Mouse (Mus musculus) ES-CJ7 (cell line): ENCODE measurements around the gene Tph2.

Experiments
- DNase-seq: peaks from one replicate; pipeline ENCODE4 v3.0.0; 2011; ENCODE audit warnings: low read depth, low spot score

Gene Tph2

DNA sequence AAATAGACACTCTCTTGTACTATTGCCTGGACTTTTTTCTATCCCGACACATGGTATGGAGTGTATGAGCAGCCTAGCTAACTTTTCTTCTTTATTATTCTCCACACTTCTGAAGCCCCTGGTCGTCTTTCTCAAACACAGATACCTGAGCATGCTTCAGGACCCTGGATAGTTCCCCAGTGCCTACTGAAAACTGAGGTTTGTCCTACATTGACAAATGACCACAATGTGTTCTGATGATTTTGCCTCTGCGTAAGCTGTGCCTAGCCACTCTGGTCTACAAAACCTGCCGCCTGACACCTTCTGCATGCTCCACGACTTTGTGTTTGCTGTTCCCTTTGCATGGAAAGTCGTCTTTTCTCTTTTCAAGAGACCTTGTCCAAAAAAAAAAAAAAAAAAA is 41.2 kb downstream of the Tph2 start:
- peak; percentile 51 for DNase-seq

DNA sequence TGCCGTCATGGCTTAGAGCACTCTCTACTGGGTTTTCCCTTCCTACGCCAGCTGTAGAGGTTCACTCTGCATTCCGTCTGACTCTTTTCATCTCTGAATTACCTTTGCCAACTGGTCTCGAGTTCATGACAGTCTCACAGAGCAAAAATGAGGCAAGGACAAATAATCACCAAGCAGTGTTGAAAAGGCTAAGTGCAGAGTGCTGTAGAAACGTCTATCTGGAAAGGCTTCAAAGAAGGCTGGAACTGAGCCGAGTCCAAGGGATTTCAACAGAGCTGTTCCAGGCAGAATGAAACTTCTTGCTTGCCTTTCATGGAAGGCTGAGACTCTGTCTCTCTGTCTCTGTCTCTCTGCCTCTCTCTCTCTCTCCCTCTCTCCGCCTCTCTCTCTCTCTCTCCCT is 47.8 kb downstream of the Tph2 start:
- DNase-seq = no peak

DNA sequence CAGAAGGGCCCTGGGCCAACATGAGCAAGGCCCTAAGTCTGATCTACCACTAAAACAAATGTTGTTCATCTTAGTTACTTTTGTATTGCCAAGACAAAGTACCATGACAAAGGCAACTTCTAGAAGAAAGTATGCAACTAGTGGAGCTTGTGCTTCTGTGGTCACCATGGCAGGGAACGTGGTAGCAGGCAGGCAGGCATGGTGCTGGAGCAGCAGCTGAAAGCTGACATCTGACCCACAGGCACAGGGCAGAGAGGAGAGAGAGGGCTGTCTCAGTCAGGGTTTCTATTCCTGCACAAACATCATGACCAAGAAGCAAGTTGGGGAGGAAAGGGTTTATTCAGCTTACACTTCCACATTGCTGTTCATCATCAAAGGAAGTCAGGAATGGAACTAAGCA is 56.9 kb downstream of the Tph2 start:
- DNase-seq = no peak

DNA sequence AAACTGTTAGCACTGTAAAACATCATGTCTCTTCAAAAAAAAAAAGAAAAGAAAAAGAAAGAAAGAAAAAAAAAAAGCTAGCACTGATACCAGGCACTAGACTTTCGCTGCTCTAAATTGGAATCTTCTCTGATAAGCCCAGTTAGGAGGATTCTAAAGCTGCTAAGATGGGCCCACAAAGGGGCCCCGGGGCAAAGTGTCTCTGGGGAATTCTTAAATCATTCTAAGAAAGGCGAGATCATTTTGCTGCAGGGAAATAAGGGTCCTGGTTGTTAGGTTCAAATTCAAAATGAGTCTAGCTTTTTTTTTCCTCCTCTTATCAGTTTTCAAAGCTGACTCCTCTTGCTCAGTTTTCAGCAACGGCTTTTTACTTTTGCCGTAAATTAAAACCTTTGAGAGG is 59.3 kb downstream of the Tph2 start:
- no peak for DNase-seq

DNA sequence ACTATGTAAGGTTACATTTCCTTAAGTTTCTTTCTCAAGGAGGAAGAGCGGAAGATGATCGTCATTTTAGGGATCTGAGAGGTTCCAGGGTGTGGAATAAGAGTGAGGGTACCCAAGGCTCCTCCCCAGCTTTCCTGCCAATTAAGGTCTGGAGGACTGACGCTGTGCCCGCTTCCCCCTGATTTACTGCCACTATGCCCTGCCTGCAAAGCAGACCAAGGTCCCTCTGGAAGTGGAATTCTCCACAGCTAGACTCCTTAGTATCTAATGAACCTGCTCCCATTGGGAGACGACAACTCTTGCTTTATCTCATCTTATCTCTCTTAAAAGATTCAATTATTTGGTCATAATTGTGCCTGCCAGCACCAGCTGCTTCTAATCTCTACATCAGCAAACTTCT is 59.8 kb downstream of the Tph2 start:
- no peak for DNase-seq

DNA sequence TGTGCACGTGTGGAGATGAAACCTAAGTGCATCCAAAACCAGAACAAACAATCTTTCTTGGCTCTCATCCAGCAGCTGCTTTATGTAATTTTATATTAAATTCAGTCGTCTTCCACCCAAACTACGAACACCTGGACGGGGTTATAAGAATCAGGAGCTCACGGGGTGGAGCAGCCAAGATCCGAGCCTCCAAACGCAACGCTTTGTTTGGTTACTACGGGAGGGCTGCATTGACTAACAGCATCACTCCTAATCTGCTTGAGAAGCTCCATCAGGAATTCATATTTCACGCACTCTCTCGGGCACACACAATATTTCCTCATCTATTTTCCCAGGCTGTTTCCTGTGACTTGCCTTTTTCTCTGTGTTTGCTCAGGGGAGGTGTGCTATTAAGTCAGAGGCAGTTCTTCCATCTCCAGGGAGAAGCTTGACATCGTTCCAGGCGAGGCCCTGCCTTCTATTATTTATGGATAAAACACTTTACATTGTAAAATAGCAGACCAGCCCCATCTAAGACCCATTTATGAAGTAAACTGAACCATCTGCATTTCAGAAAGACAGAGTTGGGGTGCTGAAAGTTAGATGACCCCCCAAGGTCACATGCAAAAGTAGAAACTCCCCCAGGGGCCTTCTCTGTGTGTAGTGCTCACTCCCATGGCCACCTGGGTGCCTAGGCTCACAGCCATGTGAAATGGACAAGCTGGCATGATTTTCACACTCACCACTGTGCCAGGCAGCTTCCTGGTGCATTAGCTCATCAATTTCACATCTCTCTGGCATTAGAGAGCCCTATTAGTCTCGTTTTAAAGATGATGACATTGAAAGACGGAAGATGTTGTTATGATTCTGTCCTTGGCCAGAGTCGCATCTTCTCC is 76.9 kb downstream of the Tph2 start:
- DNase-seq = no peak

DNA sequence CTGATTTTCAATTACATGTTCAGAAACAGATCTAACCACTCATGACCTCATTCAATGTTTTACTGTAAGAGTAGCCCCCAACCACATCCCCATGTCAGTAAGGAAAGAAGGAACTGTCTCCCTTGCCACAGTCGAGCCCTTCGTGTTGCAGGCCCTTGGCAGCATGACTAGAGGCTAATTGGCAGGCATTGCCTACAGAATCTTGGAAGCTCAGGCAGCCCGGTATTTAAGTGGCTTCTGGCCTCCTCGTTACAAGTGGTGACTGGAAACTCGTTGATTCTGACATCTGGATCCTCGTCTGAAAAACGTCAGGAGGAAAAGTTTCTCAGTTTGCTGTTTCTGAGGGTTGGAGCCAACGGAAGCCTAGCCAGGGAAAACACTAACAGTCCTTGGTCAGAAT is 80.6 kb downstream of the Tph2 start:
- no peak for DNase-seq

DNA sequence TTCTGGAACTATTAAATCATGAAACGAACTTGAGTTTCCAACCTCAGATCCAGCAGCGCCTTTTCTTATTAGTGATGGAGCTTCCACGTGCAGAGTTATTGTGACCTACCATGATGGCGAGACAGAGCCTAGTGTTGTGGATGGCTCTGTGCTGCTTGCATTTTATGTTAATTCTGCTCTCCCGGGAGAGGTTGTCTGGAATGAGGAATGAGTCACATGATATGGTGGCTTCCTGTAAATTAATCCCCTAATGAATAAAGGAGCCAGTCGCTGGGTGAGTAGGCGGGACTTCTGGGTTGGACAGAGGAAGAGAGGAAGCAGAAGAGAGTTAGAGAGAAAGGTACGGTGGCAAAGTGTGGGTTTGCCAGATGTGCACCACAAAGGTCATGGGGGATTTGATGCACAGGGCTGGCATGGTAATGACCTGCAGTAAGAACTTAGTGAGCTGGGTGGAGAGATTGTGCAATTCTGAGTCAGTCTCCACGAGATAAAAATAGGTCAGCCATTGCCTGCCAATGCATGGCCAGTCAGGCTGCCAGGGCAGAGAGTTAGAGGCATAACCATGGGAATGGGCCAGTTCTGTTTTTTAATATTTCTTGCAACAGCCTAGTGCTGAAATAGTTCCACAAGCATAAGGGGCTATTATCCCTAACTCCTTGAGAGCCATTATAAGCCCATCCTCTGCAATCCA is 84.8 kb downstream of the Tph2 start:
- peak; percentile 6 for DNase-seq

DNA sequence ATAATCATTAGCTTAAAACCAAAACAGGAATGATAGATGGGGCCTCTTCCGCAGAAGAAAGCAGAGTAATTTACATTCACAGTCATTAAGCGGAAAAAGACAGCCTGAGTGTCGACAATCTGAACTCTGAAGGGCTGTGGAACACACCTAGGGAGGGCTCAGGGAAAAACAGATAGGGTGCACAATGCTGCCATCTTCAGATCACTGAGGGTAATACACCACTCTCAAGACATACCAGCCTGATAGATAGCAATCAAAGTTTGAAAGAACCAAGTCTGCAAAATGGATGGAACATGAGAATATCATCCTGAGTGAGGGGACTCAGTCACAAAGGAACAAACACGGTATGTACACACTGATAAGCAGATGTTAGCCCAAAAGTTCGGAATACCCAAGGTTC is 87.7 kb downstream of the Tph2 start:
- DNase-seq = peak; percentile 75

DNA sequence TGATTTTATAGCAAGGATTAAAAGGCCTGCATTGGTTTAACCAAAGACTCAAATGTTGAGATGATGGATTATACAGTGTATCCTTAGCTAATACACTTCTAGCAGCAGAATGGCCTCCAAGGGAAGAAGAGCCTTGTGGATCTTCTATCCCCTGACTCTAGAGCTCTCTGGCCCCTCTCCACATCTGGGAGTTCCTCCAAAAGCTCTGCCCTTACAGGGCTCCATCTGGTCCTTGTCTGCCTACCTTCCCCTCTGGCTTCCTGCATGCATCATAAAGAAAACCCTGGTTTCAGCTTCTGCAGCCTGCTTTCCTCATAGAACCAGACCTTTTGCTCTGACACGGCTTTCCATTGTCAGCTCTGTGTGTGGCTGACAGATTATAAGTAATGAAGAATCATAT is 88.6 kb downstream of the Tph2 start:
- DNase-seq = no peak

DNA sequence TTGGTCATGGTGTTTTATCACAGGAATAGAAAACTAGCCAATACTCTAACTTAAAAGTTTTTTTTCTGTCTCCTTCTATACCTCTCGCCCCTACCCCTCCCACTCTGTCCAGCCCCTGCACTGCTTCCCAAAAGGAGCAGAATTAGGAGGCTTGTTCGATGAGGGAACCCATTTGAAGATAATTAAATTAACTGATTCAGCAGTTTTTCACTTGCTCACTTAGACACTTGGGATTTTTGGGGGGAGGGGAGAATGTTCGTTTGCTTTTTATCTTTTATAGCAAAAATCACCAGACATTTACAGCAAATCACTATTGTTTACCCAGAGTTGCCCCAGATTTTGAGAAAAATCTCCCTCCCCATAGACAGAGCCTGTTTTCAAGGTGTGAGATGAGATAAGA is 106.6 kb downstream of the Tph2 start:
- DNase-seq = no peak

DNA sequence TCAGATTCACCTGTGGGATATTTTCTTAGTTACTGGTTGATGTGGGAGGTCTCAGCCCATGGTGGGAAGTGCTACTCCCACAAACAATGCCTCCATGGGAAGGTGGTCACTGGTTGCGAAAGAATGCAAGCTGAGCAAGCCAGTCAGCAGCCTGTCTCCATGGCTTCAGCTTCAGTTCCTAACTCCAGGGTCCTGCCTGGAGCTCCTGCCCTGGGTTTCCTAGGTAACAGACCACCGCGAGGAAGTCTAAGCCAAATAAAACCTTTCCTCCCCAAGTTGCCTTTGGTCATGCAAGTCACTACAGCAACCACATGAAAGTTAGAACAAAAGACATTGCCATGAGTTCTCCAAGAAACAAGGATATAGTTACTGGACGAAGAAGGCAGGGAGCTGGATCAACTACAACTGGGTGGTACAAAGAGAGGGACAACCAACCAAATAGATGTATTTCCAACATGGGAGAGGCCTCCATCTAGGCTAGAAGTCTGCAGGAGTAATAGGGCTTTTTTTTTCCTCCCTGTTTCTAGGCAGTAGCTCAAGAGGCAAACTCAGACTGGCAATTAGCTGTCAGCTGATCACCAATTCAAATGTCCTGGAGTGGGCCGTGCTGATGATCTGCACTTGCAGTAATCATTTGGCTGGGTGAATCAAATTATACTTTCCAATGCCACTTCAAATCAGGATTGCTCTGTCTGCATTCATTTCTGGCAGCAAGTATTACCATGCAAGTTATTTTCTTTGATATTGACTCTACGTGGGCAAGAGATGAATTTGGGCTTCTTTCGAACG is 115.5 kb downstream of the Tph2 start:
- no peak for DNase-seq

DNA sequence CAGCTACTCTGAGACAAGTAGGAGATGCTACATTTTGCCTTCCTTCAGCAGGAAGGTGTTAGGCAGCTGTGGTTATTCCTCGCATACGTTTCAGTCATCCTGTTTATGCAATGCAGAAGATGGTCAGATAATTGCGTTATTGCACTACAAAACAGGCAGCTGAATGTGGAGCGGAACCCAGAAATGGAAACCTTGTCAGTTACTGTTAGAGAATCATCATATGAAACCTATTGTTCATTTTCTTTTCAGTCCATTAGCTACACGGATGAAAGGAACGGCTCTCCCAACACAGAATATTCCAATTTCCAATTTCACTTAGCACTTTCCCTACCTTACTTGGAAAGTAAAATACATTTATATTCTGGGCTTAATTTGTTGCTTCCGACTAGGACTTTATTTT is 120.9 kb downstream of the Tph2 start:
- no peak for DNase-seq

DNA sequence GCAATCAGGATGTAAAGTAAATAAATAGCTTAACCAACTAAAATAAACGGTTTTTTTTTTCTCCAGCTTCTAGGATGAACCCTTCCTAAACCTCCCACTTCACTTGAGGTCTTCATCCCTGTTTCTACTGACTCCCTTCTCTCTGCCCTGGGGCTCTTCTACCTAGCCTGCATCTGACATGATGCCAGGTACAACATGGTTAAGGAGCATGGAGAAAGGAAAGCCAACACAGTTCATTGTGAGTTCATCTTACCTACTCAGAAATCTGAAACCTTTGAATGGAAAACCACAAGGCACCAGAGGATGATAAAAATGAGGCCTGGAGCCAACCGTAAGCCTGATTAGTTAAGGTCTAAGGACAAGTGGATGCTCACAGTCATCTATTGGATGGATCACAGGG is 123.3 kb downstream of the Tph2 start:
- no peak for DNase-seq

DNA sequence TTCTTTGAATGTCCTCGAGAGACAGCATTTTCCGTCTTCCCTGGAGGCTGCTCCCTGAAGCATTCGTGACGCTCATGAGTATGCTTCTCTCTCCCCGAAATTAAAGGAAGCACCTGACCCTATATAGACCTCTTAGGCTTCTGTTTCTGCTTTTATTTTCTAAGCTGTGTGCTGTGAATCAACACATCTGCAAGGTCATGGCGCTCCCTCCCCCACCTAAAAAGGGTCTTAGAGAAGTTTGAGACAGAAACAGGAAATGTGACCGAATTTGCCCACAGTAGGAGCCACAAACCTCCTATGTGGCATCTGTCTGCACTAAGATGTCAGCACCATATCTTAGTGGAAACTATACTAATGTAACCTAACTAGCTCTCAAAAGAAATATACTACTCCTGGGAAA is 124.1 kb downstream of the Tph2 start:
- no peak for DNase-seq

DNA sequence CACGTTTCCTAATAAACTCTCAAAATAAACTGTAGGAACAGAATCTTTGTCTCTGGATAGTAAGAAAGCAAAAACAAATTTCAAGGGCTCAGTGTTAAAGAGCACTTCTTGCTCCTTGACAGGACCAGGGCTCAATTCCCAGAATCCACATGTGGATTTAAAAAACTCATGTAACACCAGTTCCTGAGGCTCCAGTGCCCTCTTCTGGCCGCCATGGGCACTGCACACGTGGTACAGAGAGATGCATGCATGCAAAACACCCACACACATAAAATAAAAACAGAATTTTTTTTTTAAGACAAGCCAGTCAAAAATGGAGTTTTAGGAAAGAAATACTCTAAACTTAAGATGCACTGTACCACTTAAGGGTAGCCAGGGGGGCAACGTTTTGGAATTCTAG is 133.2 kb downstream of the Tph2 start:
- peak; percentile 64 for DNase-seq

DNA sequence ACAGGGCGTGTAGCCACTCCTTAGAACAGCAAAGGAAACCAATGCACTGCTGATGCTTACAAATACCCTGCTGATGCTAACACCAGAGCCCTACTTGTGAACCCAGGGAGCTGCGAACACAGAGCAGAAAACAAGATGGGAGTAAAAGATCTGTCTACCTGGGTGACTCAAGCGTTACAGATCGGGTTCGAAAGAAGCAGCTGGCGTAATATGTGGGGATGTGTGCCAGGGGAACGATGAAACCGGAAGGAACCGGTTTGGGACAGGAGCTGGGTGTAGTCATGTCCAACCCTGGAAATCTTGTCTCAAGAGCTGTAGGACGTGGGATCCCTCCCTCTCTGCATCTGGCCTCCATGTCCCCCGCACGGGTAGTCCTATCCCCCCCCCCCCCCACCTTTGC is 134.1 kb downstream of the Tph2 start:
- peak; percentile 29 for DNase-seq

DNA sequence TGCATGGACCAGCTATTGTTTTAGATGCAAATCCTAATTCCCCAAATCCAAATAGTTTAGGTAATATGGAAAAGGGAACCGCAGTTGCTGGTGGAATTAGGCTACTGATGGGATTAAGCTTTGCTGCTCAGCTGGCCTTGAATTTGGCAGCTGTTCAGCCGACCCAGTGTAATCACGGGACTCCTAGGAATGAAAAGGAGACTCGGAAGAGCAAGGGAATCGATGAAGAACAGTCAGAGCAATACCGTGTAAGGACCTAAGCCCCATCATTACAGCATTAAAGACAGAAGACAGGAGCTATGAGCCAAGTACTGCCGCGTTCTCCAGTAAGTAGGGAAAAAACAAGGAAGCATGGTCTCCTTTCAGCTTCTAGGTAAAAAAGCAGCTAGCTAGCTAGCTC is 134.6 kb downstream of the Tph2 start:
- no peak for DNase-seq

DNA sequence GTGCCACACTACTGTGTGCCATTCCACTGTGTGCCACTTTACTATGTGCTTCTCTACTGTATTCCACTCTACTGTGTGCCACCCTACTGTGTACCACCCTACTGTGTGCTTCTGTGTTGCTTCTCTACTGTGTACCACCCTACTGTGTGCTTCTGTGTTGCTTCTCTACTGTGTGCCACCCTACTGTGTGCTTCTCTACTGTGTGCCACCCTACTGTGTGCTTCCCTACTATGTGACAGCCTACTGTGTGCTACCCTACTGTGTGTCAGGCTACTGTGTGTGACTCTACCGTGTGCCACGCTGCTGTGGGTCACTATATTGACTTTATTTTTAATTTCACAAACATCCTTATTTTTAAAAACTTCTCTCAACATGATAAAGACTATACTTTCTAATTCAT is 136.3 kb downstream of the Tph2 start:
- no peak for DNase-seq

DNA sequence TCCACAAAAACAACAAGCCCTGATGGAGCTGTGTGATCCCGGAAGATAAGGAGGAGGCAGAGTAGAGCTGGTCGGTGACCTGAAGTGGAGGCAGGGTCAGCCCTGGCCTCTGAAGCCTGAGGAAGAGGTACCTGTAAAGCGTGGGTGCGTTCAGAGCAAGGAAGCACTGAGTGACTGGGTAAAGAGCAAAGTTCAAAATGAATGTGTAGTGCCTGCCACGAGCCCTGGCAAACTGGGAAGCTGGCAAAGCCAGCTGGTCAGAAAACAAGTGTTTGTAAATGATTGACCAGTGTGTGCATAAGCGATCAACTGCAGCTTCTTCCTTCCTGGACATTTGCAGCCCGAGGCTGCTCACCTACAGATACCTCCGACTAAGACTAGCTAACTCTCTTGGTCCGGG is 149.1 kb downstream of the Tph2 start:
- DNase-seq = peak; percentile 28
